Mouse (Mus musculus) embryonic facial prominence, embryonic 12.5 days (tissue): ENCODE data around the gene 2210011C24Rik. TPM values are rescaled to one million over a fixed set of nuclear protein-coding genes. Genes with fewer than 3 reads are reported as not detected.
A peak's percentile ranks its signal among the peaks of the same experiment; 100 is the strongest.

Experiments
- ATAC-seq: fragments of 200-750 bp; cut with Nextera tagmentation; 2 replicates; pipeline ENCODE4 v1.8.0; 2017; ENCODE audit not compliant: insufficient number of reproducible peaks, insufficient read depth, low FRiP score, low TSS enrichment
- H3K27ac ChIP-seq: fragments of 300-500 bp; sonication (generic); 2 replicates; pipeline ENCODE4 v1.5.1; 2016; ENCODE audit warnings: mild to moderate bottlenecking
- H3K27me3 ChIP-seq: fragments of 300-500 bp; sonication (generic); 2 replicates; pipeline ENCODE4 v1.6.1; 2016; ENCODE audit warnings: mild to moderate bottlenecking, moderate library complexity
- H3K36me3 ChIP-seq: fragments of 300-500 bp; sonication (generic); 2 replicates; pipeline ENCODE4 v1.6.1; 2016; ENCODE audit warnings: mild to moderate bottlenecking
- H3K4me1 ChIP-seq: fragments of 300-500 bp; sonication (generic); 2 replicates; pipeline ENCODE4 v1.6.1; 2016
- H3K4me2 ChIP-seq: fragments of 300-500 bp; sonication (generic); replicated peaks from 2 replicates; pipeline ENCODE4 v1.6.1; 2016; ENCODE audit warnings: mild to moderate bottlenecking, moderate library complexity
- H3K4me3 ChIP-seq: fragments of 300-500 bp; sonication (generic); 2 replicates; pipeline ENCODE4 v1.5.1; 2016; ENCODE audit warnings: mild to moderate bottlenecking
- H3K9ac ChIP-seq: fragments of 300-500 bp; sonication (generic); 2 replicates; pipeline ENCODE4 v1.6.1; 2016; ENCODE audit warnings: mild to moderate bottlenecking, moderate library complexity
- H3K9me3 ChIP-seq: fragments of 300-500 bp; sonication (generic); 2 replicates; pipeline ENCODE4 v1.6.1; 2016; ENCODE audit warnings: mild to moderate bottlenecking, moderate library complexity
- WGBS: fragments of 180-500 bp; shearing (Covaris S2); methylation state at CpG from one replicate; pipeline ENCODE4 v1.1.7; 2016; 5-methylcytosine and 5-hydroxymethylcytosine counted together
- polyA plus RNA-seq: library from polyadenylated mRNA; unstranded; fragments of >200 nt; fragmentation: Nextera tagmentation; extraction: Ambion mirVana; gene quantifications from 2 replicates; pipeline ENCODE4 v1.2.1, GENCODE M21; 2016

Gene 2210011C24Rik
- polyA plus RNA-seq, 1 experiment from 2014 or later, result not detected

- Histone ChIP-seq H3K9ac (peak within 1 kb of the TSS; percentile 20; the same call in 1 of the 2 replicates), H3K9me3 (no peaks in the 10 kb centered on the region), H3K4me2 (peak within 1 kb of the TSS; percentile 32), H3K27ac (no peak within 1 kb of the TSS), H3K4me1 (peaks cover 39% of the 10 kb centered on the region), H3K27me3 (peaks cover 15% of the 10 kb centered on the region; the same call in 1 of the 2 replicates), H3K4me3 (peak within 1 kb of the TSS; percentile 7; the same call in 1 of the 2 replicates), H3K36me3 (peaks cover 20% of the 10 kb centered on the region)
- WGBS, result 24% methylated on average over 61 of the region's 61 CpGs
- no peak for ATAC-seq
Observed at GRCm38 (mm10) chr8:84001281-84002000, 10.5 kb downstream of the 2210011C24Rik start, which contains the start of gene 1700067K01Rik. Gene 1700067K01Rik (plus strand): TSS chr8:84001502.

GRCm38 (mm10) chr8:83999825-84000224 lies 12.1 kb downstream of the 2210011C24Rik start:
- WGBS, result 91% methylated on average over 2 of the region's 2 CpGs
- H3K4me2 ChIP-seq, result peak overlapping the region; percentile 83
- H3K4me1 ChIP-seq, result peaks cover 41% of the 10 kb centered on the region
- H3K4me3 ChIP-seq, result peak overlapping the region; percentile 81
- no peak overlapping the region for H3K9ac ChIP-seq
- peaks cover 23% of the 10 kb centered on the region for H3K36me3 ChIP-seq
- no peak for ATAC-seq
- H3K27ac ChIP-seq, result no peak overlapping the region
- peaks cover 15% of the 10 kb centered on the region; the same call in 1 of the 2 replicates for H3K27me3 ChIP-seq
- no peaks in the 10 kb centered on the region for H3K9me3 ChIP-seq

DNA sequence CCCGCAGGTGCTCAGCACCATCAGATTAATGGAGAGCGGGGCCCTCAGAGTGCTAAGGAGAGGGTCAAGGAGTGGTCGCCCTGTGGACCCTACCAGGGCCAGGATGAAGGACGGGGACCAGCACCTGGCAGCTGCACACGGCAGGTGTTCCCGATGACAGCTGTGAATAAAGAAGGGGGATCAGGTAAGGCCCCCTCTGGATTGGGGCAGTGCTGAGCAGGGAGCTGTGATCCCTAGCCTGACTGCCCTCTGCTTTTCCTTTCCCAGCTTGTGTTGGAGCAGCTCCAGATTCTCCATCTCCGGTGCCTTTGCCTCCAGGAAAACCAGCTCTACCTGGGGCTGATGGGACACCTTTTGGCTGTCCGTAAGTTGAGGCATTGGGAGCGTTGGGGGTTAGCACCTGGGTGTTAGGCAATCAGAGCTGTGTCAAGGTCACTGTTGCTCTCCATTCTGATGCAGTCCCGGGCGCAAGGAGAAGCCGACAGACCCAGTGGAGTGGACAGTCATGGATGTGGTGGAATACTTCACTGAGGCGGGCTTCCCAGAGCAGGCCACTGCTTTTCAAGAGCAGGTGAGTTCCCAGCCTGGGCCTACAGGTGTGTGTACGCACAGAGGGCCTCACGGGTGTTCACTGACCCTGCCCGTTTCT lies 12.8 kb downstream of the 2210011C24Rik start:
- H3K9ac ChIP-seq, result peak overlapping the region; percentile 82
- peak overlapping the region; percentile 83 for H3K4me2 ChIP-seq
- H3K27ac ChIP-seq, result 0 out of 2 replicates have a peak overlapping the region, but pooled peaks have one; percentile 93
- no peaks in the 10 kb centered on the region for H3K9me3 ChIP-seq
- H3K36me3 ChIP-seq, result peaks cover 29% of the 10 kb centered on the region
- H3K4me3 ChIP-seq, result peak overlapping the region; percentile 81
- ATAC-seq, result no peak
- peaks cover 15% of the 10 kb centered on the region; the same call in 1 of the 2 replicates for H3K27me3 ChIP-seq
- H3K4me1 ChIP-seq, result peaks cover 41% of the 10 kb centered on the region
- 68% methylated on average over 16 of the region's 16 CpGs for WGBS

- ATAC-seq, result 0 out of 2 replicates have a peak, but pooled peaks have one; percentile 23
- H3K36me3 ChIP-seq, result peaks cover 33% of the 10 kb centered on the region
Observed at GRCm38 (mm10) chr8:83998231-83999056, 13.5 kb downstream of the 2210011C24Rik start.

GRCm38 (mm10) chr8:83997511-83998141 lies 14.3 kb downstream of the 2210011C24Rik start, which contains the start of gene Samd1:
Gene Samd1 (plus strand): TSS chr8:83997672.
- no peaks in the 10 kb centered on the region for H3K9me3 ChIP-seq
- H3K27me3 ChIP-seq, result peaks cover 15% of the 10 kb centered on the region; the same call in 1 of the 2 replicates
- no peak for ATAC-seq
- peaks cover 29% of the 10 kb centered on the region for H3K4me1 ChIP-seq
- peak within 1 kb of the TSS; percentile 83 for H3K4me2 ChIP-seq
- H3K27ac ChIP-seq, result peak within 1 kb of the TSS; percentile 99
- WGBS, result 1% methylated on average over 17 of the region's 112 CpGs
- peak within 1 kb of the TSS; percentile 86 for H3K9ac ChIP-seq
- peaks cover 31% of the 10 kb centered on the region for H3K36me3 ChIP-seq
- H3K4me3 ChIP-seq, result peak within 1 kb of the TSS; percentile 84

More at GRCm38 (mm10) chr8:83998231-83999056, 13.5 kb downstream of the 2210011C24Rik start:
- peak overlapping the region; percentile 83 for H3K4me2 ChIP-seq
- no peaks in the 10 kb centered on the region for H3K9me3 ChIP-seq
- peak overlapping the region; percentile 82 for H3K9ac ChIP-seq
- peak overlapping the region; percentile 93 for H3K27ac ChIP-seq
- under 1% methylated on average over 81 of the region's 92 CpGs for WGBS
- H3K27me3 ChIP-seq, result peaks cover 15% of the 10 kb centered on the region; the same call in 1 of the 2 replicates
- H3K4me1 ChIP-seq, result peaks cover 37% of the 10 kb centered on the region
- H3K4me3 ChIP-seq, result peak overlapping the region; percentile 81

GRCm38 (mm10) chr8:83996567-83997505 lies 15.1 kb downstream of the 2210011C24Rik start:
- ATAC-seq, result peak; percentile 68
- Histone ChIP-seq H3K9me3 (no peaks in the 10 kb centered on the region), H3K4me2 (peak overlapping the region; percentile 72), H3K27ac (peak overlapping the region; percentile 99), H3K36me3 (peaks cover 36% of the 10 kb centered on the region), H3K4me1 (peaks cover 27% of the 10 kb centered on the region), H3K9ac (peak overlapping the region; percentile 86), H3K27me3 (peaks cover 15% of the 10 kb centered on the region; the same call in 1 of the 2 replicates), H3K4me3 (peak overlapping the region; percentile 84)
- under 1% methylated on average over 22 of the region's 103 CpGs for WGBS

GRCm38 (mm10) chr8:83995973-83996372 lies 16.0 kb downstream of the 2210011C24Rik start:
- Histone ChIP-seq H3K9ac (peak overlapping the region; percentile 86), H3K4me2 (peak overlapping the region; percentile 72), H3K27me3 (peaks cover 8% of the 10 kb centered on the region; the same call in 1 of the 2 replicates), H3K4me3 (peak overlapping the region; percentile 84), H3K27ac (peak overlapping the region; percentile 99), H3K4me1 (peaks cover 19% of the 10 kb centered on the region), H3K9me3 (no peaks in the 10 kb centered on the region), H3K36me3 (peaks cover 42% of the 10 kb centered on the region)
- WGBS, result 14% methylated on average over 12 of the region's 12 CpGs
- ATAC-seq, result no peak

- H3K36me3 ChIP-seq, result peaks cover 48% of the 10 kb centered on the region
- WGBS, result 82% methylated on average over 3 of the region's 3 CpGs
Observed at GRCm38 (mm10) chr8:83994030-83994429, 17.9 kb downstream of the 2210011C24Rik start.

DNA sequence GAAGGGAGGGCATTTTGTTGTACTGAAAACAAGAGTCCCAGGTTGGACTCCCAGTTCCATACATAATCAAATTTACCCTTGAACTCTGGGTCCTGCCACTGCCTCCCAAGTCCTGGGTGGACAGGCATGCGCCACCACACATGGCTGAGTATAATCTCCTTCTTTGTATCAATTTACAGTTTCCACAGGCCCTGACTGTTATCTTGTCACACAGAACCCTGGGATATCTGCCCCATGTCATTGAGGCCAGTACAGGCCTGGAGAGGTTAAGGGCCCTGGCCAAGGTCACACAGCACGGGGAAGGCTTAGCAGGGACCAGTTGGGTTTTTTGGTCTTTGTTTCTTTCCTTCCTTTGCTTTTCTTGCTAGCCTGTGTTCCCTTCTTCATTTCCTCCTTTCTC lies 19.5 kb downstream of the 2210011C24Rik start:
- Histone ChIP-seq H3K27ac (no peak overlapping the region), H3K4me3 (no peak overlapping the region), H3K9me3 (no peaks in the 10 kb centered on the region), H3K9ac (no peak overlapping the region), H3K4me2 (no peak overlapping the region), H3K36me3 (peaks cover 63% of the 10 kb centered on the region), H3K4me1 (0 out of 2 replicates have a peak, but pooled peaks cover 6% of the 10 kb centered on the region), H3K27me3 (no peaks in the 10 kb centered on the region)
- 85% methylated on average over 2 of the region's 2 CpGs for WGBS
- no peak for ATAC-seq

More at GRCm38 (mm10) chr8:83994030-83994429, 17.9 kb downstream of the 2210011C24Rik start:
- no peak for ATAC-seq
- Histone ChIP-seq H3K4me1 (peaks cover 10% of the 10 kb centered on the region), H3K27me3 (no peaks in the 10 kb centered on the region), H3K4me2 (no peak overlapping the region), H3K9ac (no peak overlapping the region), H3K4me3 (no peak overlapping the region), H3K27ac (no peak overlapping the region), H3K9me3 (no peaks in the 10 kb centered on the region)

DNA sequence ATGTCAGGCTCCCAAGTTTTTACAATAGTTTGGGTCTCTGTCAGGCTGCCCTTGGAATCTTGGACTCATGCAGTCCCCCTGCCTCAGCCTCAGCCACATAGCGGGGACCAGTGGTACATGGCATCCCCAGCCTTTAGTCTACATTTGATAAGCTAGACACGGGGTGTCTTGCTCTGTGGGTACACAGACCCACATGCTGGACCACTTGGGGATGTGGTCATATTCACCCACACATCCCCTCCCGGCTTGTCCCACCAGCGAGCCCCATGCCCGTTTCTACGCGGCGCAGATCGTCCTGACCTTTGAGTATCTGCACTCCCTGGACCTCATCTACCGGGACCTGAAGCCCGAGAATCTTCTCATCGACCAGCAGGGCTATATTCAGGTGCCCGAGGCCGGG lies 21.8 kb downstream of the 2210011C24Rik start:
- Histone ChIP-seq H3K27me3 (no peaks in the 10 kb centered on the region), H3K4me1 (no peaks in the 10 kb centered on the region), H3K9me3 (no peaks in the 10 kb centered on the region), H3K4me3 (no peak overlapping the region), H3K4me2 (no peak overlapping the region), H3K36me3 (peaks cover 84% of the 10 kb centered on the region), H3K9ac (no peak overlapping the region), H3K27ac (no peak overlapping the region)
- no peak for ATAC-seq
- 95% methylated on average over 14 of the region's 14 CpGs for WGBS
